Comparison of ENCODE assay signal across 27 mouse cellular contexts in genomic region chr4:31760116-31760515, GRCm38 (mm10).
DNase-seq lines count a peak whose midpoint lies in the region; ATAC-seq and TF ChIP-seq lines count a peak whose summit lies in the region.
"Had no signal": no experiment of that assay in that cellular context is flagged by ENCODE, and none has a peak within 500 bp of the region (broad histone marks: within the 10 kb centered on the region; RNA-seq: fewer than 3 reads in every experiment).

No protein-coding gene starts in this region.

- H3K36me3 ChIP-seq in kidney, postnatal 0 days (ENCODE audit: insufficient read depth, low read length), result no peaks in the 10 kb centered on the region
- no peaks in the 10 kb centered on the region for H3K36me3 ChIP-seq in lung, embryonic 16.5 days (ENCODE audit: control insufficient read depth, insufficient read depth, low read length)
- H3K36me3 ChIP-seq: embryonic facial prominence, embryonic 12.5 days; heart, embryonic 13.5 days; hindbrain, embryonic 15.5 days; limb, embryonic 15.5 days; lung, embryonic 15.5 days; midbrain, embryonic 10.5 days; neural tube, embryonic 12.5 days had no signal

- H3K4me1 ChIP-seq in kidney, postnatal 0 days (replicated peaks; ENCODE audit: insufficient read depth, low read length), result no peaks in the 10 kb centered on the region; the same call in 1 of the 2 replicates
- H3K4me1 ChIP-seq in lung, embryonic 16.5 days (replicated peaks; ENCODE audit: control insufficient read depth, insufficient read depth, low read length), result no peaks in the 10 kb centered on the region; the same call in 1 of the 2 replicates
- H3K4me1 ChIP-seq: hindbrain, embryonic 15.5 days; limb, embryonic 15.5 days; neural tube, embryonic 12.5 days had no signal

- 50% methylated on average over 4 of the region's 4 CpGs for WGBS in kidney, postnatal 0 days
- 33% methylated on average over 4 of the region's 4 CpGs for WGBS in lung, embryonic 16.5 days

- H3K9me3 ChIP-seq in kidney, postnatal 0 days (replicated peaks; ENCODE audit: low read length), result no peaks in the 10 kb centered on the region
- H3K9me3 ChIP-seq in lung, embryonic 16.5 days (ENCODE audit: control insufficient read depth, low read length), result no peaks in the 10 kb centered on the region
- H3K9me3 ChIP-seq: embryonic facial prominence, embryonic 12.5 days; heart, embryonic 13.5 days; hindbrain, embryonic 15.5 days; limb, embryonic 15.5 days; lung, embryonic 15.5 days; midbrain, embryonic 10.5 days; neural tube, embryonic 12.5 days had no signal

- H3K4me3 ChIP-seq in kidney, postnatal 0 days (replicated peaks; ENCODE audit: low read depth, low read length), result no peak overlapping the region
- no peak overlapping the region for H3K4me3 ChIP-seq in lung, embryonic 16.5 days (ENCODE audit: low read length)
- H3K4me3 ChIP-seq: embryonic facial prominence, embryonic 12.5 days; heart, embryonic 13.5 days; hindbrain, embryonic 15.5 days; layer of hippocampus, adult 2 months; limb, embryonic 15.5 days; lung, embryonic 15.5 days; midbrain, embryonic 10.5 days; myocyte; neural tube, embryonic 12.5 days had no signal

- no peak overlapping the region for H3K9ac ChIP-seq in kidney, postnatal 0 days (ENCODE audit: low read depth, low read length)
- H3K9ac ChIP-seq in lung, embryonic 16.5 days (ENCODE audit: low read length), result no peak overlapping the region
- H3K9ac ChIP-seq: embryonic facial prominence, embryonic 12.5 days; heart, embryonic 13.5 days; hindbrain, embryonic 15.5 days; limb, embryonic 15.5 days; liver, embryonic 14.5 days; lung, embryonic 15.5 days; neural tube, embryonic 12.5 days had no signal

- no peak overlapping the region for H3K4me2 ChIP-seq in kidney, postnatal 0 days (ENCODE audit: low read length)
- H3K4me2 ChIP-seq in lung, embryonic 16.5 days (ENCODE audit: low read depth, low read length), result no peak overlapping the region
- H3K4me2 ChIP-seq: embryonic facial prominence, embryonic 12.5 days; heart, embryonic 13.5 days; hindbrain, embryonic 15.5 days; limb, embryonic 15.5 days; lung, embryonic 15.5 days; neural tube, embryonic 12.5 days had no signal

- ATAC-seq in kidney, postnatal 0 days (replicated peaks; ENCODE audit: low FRiP score, low read depth), result no peak
- peak; percentile 17; the same call in 1 of the 2 replicates for ATAC-seq in lung, embryonic 16.5 days (ENCODE audit: low read depth)
- ATAC-seq: CD4-positive, CD25-positive, alpha-beta regulatory T cell, adult 4 months had no signal

- TF ChIP-seq CTCF in kidney, postnatal 0 days (IDR thresholded peaks at IDR 0.05; ENCODE audit: low read depth), result no peak

- H3K27ac ChIP-seq in kidney, postnatal 0 days, result no peak overlapping the region
- no peak overlapping the region for H3K27ac ChIP-seq in lung, embryonic 16.5 days (ENCODE audit: low read length)
- H3K27ac ChIP-seq: embryonic facial prominence, embryonic 12.5 days; heart, embryonic 13.5 days; hindbrain, embryonic 15.5 days; layer of hippocampus, adult 2 months; limb, embryonic 15.5 days; liver, embryonic 14.5 days; lung, embryonic 15.5 days; midbrain, embryonic 10.5 days; neural tube, embryonic 12.5 days had no signal

- peak; percentile 52 for DNase-seq in kidney, postnatal 0 days (ENCODE audit: low spot score)
- no peak for DNase-seq in kidney, adult 8-10 months
- DNase-seq in lung, adult 18-20 months, result no peak
- DNase-seq in Muller cell, postnatal 12 days (ENCODE audit: inconsistent ontology term), result peak; percentile 66
- peak; percentile 26 for DNase-seq in R1 (ENCODE audit: low read depth, low spot score)
- no peak for DNase-seq in adrenal gland, postnatal 36 days
- DNase-seq: adrenal gland, postnatal 10 days; cerebellum, adult 11-12 months; cerebellum, adult 9-11 months; embryo, embryonic 11 days; gastrocnemius, postnatal 10 days; heart, postnatal 10 days; kidney, adult 18-20 months; kidney, postnatal 14 days; thymus, postnatal 14 days had no signal

- H3K27me3 ChIP-seq in kidney, postnatal 0 days (ENCODE audit: insufficient read depth, low read length), result no peaks in the 10 kb centered on the region
- H3K27me3 ChIP-seq in lung, embryonic 16.5 days (ENCODE audit: control insufficient read depth, insufficient read depth, low read depth, low read length), result no peaks in the 10 kb centered on the region
- H3K27me3 ChIP-seq: embryonic facial prominence, embryonic 12.5 days; heart, embryonic 13.5 days; hindbrain, embryonic 15.5 days; limb, embryonic 15.5 days; lung, embryonic 15.5 days; neural tube, embryonic 12.5 days had no signal

Comparison
In these comparisons a context has a peak if more than half of its experiments do, and no peak if none do; other contexts are left out.
1. DNase-seq: peak in kidney, postnatal 0 days (single experiment), Muller cell, postnatal 12 days (single experiment) and R1 (single experiment); none in kidney, adult 8-10 months (0 of 2), lung, adult 18-20 months (0 of 2) and adrenal gland, postnatal 36 days (0 of 2).